In genomic region chr5:122503015-122503759, GRCm38 (mm10) we compare ENCODE assay signal across 8 mouse cellular contexts. TPM values are rescaled to one million over a fixed set of nuclear protein-coding genes. Genes with fewer than 3 reads are reported as not detected.
DNase-seq lines count a peak whose midpoint lies in the region; ATAC-seq lines count a peak whose summit lies in the region.

No protein-coding gene starts in this region.

- H3K27me3 ChIP-seq in kidney, embryonic 16.5 days (ENCODE audit: insufficient read depth, low read length): no peaks in the 10 kb centered on the region
- H3K27me3 ChIP-seq in hindbrain, embryonic 13.5 days: no peaks in the 10 kb centered on the region
- no peaks in the 10 kb centered on the region for H3K27me3 ChIP-seq in midbrain, embryonic 16.5 days (ENCODE audit: control insufficient read depth, insufficient read depth, low read depth, low read length)

- H3K4me2 ChIP-seq in kidney, embryonic 16.5 days (replicated peaks; ENCODE audit: low read depth, low read length): peak overlapping the region; percentile 72
- H3K4me2 ChIP-seq in hindbrain, embryonic 13.5 days: peak overlapping the region; percentile 74
- peak overlapping the region; percentile 76 for H3K4me2 ChIP-seq in midbrain, embryonic 16.5 days (ENCODE audit: low read length)

- ATAC-seq in kidney, embryonic 16.5 days (ENCODE audit: low FRiP score, low TSS enrichment): no peak; the same call in 1 of the 2 replicates
- no peak for ATAC-seq in hindbrain, embryonic 13.5 days (ENCODE audit: low FRiP score)
- peak; percentile 20; the same call in 1 of the 2 replicates for ATAC-seq in midbrain, embryonic 16.5 days

- DNase-seq in kidney, adult 18-20 months: no peak
- peak; percentile 70 for DNase-seq in ZHBTc4 (ENCODE audit: low read depth, low spot score)
- DNase-seq in adrenal gland, adult (ENCODE audit: inconsistent age in 2 of 2, low spot score in 1 of 2): no peak
- no peak for DNase-seq in cerebellum, adult 9-10 months
- DNase-seq in kidney, adult 9 months: no peak

- peak overlapping the region; percentile 94 for H3K9ac ChIP-seq in kidney, embryonic 16.5 days (replicated peaks; ENCODE audit: low read length)
- H3K9ac ChIP-seq in hindbrain, embryonic 13.5 days: peak overlapping the region; percentile 86
- peak overlapping the region; percentile 85 for H3K9ac ChIP-seq in midbrain, embryonic 16.5 days (ENCODE audit: low read depth, low read length)

- WGBS in kidney, embryonic 16.5 days: 45% methylated on average over 15 of the region's 15 CpGs
- WGBS in hindbrain, embryonic 13.5 days: 26% methylated on average over 15 of the region's 15 CpGs
- WGBS in midbrain, embryonic 16.5 days: 33% methylated on average over 15 of the region's 15 CpGs

- peaks cover 5% of the 10 kb centered on the region; the same call in 1 of the 2 replicates for H3K9me3 ChIP-seq in kidney, embryonic 16.5 days (ENCODE audit: low read length)
- H3K9me3 ChIP-seq in hindbrain, embryonic 13.5 days: peaks cover 5% of the 10 kb centered on the region; the same call in 1 of the 2 replicates
- H3K9me3 ChIP-seq in midbrain, embryonic 16.5 days (replicated peaks; ENCODE audit: control insufficient read depth, low read length, poor library complexity, severe bottlenecking): no peaks in the 10 kb centered on the region

- peaks cover 27% of the 10 kb centered on the region for H3K4me1 ChIP-seq in kidney, embryonic 16.5 days (ENCODE audit: insufficient read depth, low read length)
- H3K4me1 ChIP-seq in hindbrain, embryonic 13.5 days (replicated peaks): peaks cover 35% of the 10 kb centered on the region
- H3K4me1 ChIP-seq in midbrain, embryonic 16.5 days (ENCODE audit: control insufficient read depth, insufficient read depth, low read length): peaks cover 28% of the 10 kb centered on the region

- H3K27ac ChIP-seq in kidney, embryonic 16.5 days (ENCODE audit: low read length): peak overlapping the region; percentile 87
- peak overlapping the region; percentile 100 for H3K27ac ChIP-seq in hindbrain, embryonic 13.5 days
- H3K27ac ChIP-seq in midbrain, embryonic 16.5 days (ENCODE audit: low read length): peak overlapping the region; percentile 99

- H3K4me3 ChIP-seq in kidney, embryonic 16.5 days (ENCODE audit: low read length): peak overlapping the region; percentile 88
- peak overlapping the region; percentile 97 for H3K4me3 ChIP-seq in hindbrain, embryonic 13.5 days
- H3K4me3 ChIP-seq in midbrain, embryonic 16.5 days (ENCODE audit: low read depth, low read length): peak overlapping the region; percentile 96

- H3K36me3 ChIP-seq in kidney, embryonic 16.5 days (ENCODE audit: insufficient read depth, low read length): no peaks in the 10 kb centered on the region
- H3K36me3 ChIP-seq in hindbrain, embryonic 13.5 days: no peaks in the 10 kb centered on the region
- no peaks in the 10 kb centered on the region for H3K36me3 ChIP-seq in midbrain, embryonic 16.5 days (ENCODE audit: control insufficient read depth, insufficient read depth, low read length)

RNA-seq across cellular contexts. Expression of gene Atp2a2, which starts 1.2 kb away (rescaled TPM):
- polyA plus RNA-seq in kidney, embryonic 16.5 days (2015; fragmentation: Nextera tagmentation; extraction: Ambion mirVana): 33.6 and 35.0 TPM in 2 replicates
- polyA plus RNA-seq in hindbrain, embryonic 13.5 days (2015; fragmentation: Nextera tagmentation; extraction: Ambion mirVana): 39.4 and 41.2 TPM in 2 replicates
- 44.4 and 45.6 TPM in 2 replicates for polyA plus RNA-seq in midbrain, embryonic 16.5 days (2015; fragmentation: Nextera tagmentation; extraction: Ambion mirVana)
